Mouse (Mus musculus): ENCODE measurements around the gene Borcs5.
"Not testable (repeated sequence)": the region's sequence is repeated elsewhere in the genome, so short reads cannot be mapped to it uniquely, and the experiment has no call there.

Gene Borcs5

GRCm38 (mm10) chr6:134677504-134677903, 38.2 kb downstream of the Borcs5 start:
- no peak for DNase-seq

- no peak for DNase-seq
Measured at GRCm38 (mm10) chr6:134678037-134678436, 38.7 kb downstream of the Borcs5 start.

GRCm38 (mm10) chr6:134679330-134679729, 40.0 kb downstream of the Borcs5 start:
- DNase-seq, result not testable (repeated sequence)

DNA sequence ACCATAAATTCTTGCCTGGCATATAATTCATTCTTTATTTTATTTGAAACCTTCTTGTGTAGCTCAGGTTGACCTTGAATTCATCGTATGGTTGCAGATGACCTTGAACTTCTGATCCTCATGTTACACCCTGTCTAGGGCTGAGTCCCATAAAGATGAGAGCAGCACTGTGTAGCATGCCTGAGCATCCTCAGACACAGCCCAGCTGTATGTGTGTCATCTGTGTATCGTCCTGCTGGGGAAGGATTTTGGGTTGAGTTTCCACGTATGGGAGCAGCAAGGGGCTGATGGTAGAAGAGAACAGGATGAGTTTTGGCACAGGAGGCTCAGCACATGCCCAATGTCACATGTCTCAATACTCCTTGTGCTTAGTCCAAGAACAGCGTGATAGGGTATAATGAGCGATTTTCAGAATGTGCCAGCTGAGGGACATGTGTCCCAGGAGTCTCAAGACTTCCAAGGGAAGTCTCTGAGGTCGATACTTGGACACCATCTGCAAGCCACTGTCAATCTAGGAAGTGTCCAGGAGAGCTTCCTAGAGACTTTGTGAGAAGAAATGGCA, 45.1 kb downstream of the Borcs5 start:
- DNase-seq, result no peak

- no peak for DNase-seq
Measured at GRCm38 (mm10) chr6:134685040-134685439, 45.7 kb downstream of the Borcs5 start.

GRCm38 (mm10) chr6:134685515-134685914, 46.2 kb downstream of the Borcs5 start:
- no peak for DNase-seq

DNA sequence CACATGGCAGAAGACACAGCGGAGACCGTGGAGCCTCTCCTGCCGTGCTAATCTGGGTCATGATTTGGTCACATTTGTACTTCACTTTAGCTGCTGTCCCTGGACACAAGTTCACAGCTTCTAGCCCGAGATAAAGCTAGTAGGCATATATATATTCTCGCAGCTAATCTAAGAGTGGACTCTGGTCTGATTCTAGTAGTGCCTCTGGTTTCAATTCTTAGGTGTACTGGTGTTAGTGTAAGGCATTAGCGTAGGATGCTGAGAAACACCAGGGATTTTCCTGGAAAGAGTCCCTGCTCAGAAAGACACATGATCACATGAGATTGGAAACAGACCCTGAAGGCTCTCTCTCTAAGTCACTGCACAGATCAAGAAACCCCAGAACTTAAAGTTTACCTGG, 55.2 kb downstream of the Borcs5 start:
- no peak for DNase-seq

DNA sequence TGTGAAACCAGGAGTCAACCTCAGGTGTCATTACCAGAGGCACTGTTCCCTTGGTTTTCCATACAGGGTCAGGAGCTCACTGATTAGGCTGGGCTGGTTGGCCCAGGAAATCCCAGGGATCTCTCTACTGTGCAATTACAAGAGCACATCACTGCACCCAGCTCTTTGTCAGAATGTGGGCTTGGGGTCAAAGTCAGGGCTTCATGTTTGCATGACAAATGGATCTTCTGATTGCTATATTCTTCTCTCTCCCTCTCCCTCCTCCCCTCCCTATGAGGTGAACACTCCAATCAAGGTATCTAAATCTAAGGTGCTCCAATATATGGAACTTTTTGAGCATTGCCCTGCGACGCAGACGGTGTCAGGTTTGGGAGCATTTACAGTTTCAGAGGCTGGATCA, 55.7 kb downstream of the Borcs5 start:
- DNase-seq, result no peak

DNA sequence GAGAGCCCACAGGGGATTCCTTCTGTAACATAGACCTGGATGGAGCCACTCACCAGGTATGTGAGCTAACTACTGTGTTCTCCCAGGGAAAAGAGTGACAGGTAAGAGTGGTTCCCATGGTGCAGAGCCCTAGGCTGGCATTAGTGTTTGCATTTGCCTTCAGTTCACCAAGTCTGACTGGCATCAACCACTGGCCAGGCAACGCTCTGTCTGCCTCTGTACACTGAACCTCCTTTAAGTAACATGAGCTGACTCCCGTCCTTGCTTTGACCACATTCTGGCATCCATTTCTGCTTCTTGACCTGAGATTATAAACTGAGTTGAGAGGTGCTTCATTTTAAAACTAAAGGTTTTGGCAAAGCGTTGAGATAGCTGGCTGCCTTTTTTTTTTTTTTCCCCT, 56.3 kb downstream of the Borcs5 start:
- DNase-seq, result no peak

GRCm38 (mm10) chr6:134696146-134696545, 56.8 kb downstream of the Borcs5 start:
- no peak for DNase-seq

DNA sequence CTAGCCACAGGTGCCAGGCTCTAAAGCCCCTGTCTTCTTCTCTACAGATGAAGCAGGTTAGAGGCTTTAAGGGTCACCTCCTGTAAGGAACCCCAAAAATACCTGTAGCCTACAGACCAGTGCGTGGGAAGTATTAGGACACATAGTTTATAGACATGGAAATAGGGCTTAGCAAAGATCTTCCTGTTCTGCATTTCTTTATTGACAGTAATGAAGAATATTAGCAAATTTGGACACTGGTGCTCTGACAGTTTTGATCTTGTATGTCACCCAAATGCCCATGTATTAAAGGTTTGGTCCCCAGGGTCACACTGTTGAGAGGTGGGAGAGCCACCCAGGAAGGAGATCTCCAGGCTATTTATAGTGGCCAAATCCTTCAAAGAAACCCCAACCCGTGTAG, 57.2 kb downstream of the Borcs5 start:
- DNase-seq, result no peak

DNA sequence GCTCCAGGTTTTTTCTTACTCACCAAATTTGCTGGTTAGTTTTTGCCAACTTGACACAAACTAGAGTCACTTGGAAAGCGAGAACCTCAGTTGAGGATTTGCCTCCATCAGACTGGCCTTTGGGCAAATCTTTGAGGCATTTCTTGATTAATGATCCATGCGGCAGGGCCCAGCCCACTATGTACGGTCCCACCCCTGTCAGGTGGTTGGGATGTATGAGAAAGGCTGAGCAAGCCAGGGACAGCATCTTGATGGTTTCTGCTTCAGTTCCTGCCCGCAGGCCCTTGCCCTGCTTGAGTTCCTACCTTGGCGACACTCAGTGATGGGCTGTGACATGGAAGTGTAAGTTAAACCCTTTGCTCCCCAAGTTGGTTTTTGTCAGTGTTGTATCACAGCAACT, 58.9 kb downstream of the Borcs5 start:
- DNase-seq, result no peak

DNA sequence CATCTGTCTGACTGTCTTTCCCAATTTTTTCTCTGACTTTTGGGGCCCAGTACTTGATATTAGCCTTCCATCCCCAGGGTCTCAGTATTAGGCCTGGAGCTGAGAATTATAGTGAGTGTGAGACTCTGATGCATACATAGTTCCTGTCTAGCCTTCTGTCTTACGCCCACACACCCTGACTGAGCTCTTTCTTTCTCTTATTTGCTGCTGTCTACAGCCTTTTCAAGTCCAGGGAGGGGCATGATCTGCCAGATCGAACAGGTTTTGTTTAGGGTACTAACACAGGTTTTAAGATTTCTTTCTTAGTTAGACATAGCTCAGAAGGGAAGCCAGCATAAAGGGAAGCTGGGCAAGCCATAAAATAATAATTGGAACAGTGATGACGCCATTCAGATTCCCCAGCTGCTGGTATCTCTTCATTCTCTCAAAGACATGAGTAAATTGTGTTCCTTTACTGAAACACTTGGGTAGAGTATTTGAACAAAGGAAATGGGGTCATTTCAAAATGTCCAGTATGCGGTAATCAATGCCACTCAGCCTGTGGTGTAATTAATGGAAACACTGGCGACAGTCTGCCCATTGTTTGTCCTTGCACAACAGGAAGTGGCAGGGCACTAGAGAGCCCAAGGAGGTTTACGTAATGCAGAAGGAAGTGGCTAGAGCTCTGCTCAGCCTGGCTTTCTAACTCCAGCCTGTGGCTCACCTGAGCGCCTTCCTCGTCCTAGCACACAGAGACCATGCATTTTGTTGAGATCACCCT, 61.3 kb downstream of the Borcs5 start:
- no peak for DNase-seq

DNA sequence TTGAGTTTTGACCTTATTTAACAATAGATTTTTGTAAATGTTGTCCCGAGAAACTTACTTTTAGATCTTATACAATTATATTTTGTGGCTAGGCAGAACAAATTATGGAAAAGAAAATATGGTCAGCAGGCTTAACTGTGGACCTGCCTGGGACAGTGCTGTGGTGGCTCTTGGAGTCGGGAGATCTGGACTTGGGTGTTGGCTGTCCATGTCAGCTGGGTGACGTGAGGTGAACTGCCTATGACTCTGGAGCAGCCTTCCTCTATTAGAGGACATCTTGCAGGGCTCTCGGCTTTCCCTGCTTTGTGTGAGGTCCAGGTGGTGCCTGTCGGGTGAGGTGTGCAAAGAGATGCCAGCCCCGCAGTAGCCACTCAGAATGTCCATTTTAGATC, 61.9 kb downstream of the Borcs5 start:
- DNase-seq, result no peak

GRCm38 (mm10) chr6:134702184-134702583, 62.9 kb downstream of the Borcs5 start:
- DNase-seq, result no peak

DNA sequence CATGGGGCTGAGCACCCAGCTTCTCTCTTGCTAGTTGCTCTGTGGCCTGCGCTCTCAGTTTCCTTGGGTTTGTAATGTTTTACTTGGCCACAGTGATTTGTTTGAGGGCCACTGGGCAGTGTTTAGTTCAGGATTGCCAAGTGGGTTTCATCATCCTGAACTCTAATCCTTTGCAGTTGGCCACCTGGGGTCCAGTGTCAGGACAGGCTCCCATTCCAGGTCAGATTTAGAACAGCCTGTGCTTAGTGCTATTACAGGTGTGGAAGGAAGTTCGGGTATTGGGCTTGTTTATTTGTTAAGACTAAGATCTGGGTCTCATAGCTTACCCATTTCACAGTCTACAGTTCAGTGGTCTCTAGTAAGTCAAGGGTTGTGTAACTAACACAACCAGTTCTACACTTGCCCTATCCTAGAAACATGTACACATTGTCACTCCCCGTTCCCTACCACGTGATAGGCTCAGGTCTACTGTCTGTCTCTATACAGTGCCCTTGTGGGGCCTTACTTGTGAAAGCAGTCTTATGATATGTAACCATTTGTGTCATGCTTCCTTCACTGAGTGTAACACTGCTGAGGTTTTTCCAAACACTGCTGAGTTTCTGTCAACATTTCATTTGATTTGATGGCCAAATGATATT, 63.9 kb downstream of the Borcs5 start:
- DNase-seq, result no peak

DNA sequence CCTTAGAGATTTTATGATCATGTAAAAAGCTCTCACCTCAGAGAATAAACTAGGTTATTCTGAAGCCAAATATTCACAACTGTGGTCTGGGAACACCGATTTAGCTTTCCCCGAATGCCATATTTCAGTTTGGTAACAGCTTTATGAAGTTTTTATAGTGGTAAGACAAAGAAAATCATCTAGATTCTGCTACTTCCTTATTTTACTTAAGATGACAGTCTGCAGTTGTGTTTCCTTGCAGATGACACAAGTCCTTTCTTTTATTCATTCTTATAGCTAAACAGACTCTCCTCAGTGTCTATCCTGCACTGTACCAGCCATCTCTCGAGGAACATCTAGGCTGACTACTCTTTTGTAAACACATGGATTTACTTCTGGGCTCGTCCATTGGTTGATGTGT, 67.2 kb downstream of the Borcs5 start:
- no peak for DNase-seq

DNA sequence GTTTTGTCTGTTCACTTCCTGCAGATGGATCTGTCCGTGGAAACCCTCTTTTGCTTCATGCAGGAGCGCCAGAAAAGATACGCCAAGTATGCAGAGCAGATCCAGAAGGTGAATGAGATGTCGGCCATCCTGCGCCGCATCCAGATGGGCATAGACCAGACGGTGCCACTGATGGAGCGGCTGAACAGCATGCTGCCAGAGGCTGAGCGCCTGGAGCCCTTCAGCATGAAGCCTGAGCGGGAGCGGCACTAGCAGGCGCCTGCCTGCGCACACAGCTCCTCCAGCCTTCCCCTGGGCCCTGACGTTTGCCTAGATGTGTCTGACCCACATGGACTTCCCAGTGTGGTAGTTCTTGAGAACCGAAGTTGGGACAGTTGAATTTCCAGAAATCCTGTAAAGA, 70.7 kb downstream of the Borcs5 start:
- DNase-seq, result no peak

DNA sequence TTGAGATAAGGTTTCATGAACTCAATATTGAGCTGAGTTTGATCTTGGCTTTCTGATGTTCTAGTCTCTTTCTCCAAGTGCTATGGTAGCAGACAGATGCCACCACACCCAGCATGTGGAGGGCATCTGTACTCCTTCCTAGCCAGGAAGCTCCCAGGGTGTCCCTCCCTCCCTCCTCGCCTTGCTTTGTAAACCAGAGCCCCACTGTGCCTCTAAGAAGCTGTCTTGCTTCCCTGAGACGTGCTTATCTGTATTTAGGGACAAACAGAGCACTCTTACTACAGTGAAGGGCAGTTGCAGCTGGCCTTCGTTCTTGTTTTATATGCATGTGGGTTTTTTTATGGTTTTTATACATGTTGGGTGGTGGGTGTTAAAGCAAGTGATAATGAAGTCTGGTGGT, 74.0 kb downstream of the Borcs5 start:
- DNase-seq, result no peak

GRCm38 (mm10) chr6:134713897-134714296, 74.6 kb downstream of the Borcs5 start:
- DNase-seq, result no peak

- DNase-seq, result no peak
Measured at GRCm38 (mm10) chr6:134716168-134716587, 76.9 kb downstream of the Borcs5 start.

GRCm38 (mm10) chr6:134717886-134718667, 78.8 kb downstream of the Borcs5 start:
- peak; percentile 65 for DNase-seq

DNA sequence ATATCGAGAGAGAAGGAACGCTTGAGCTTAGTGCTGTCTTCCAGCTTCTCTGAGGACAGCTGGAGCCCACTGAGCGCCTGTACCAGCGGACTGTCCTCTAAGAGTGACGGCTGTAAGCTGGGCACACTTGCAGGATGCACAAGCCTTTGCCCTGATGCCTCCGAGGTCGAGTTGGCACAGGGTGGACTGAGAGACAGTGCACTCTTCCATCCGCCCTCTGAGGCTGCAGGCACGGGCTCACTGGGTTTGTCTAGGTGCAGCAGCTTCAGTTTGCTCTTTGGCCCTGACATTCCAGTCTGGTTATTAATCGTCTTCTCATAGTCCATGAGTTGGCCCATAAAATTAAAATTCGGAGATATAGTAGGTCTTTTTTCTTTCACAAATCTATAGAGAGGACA, 79.4 kb downstream of the Borcs5 start:
- no peak for DNase-seq

- DNase-seq, result no peak
Measured at GRCm38 (mm10) chr6:134719156-134719555, 79.8 kb downstream of the Borcs5 start.

Data from right cerebral cortex, postnatal 25 days (tissue).